Mouse (Mus musculus) Patski (cell line): ENCODE measurements around the gene Rbm20. TPM values are rescaled to one million over a fixed set of nuclear protein-coding genes. Genes with fewer than 3 reads are reported as not detected.
A peak's percentile ranks its signal among the peaks of the same experiment; 100 is the strongest.

Experiments used
- ATAC-seq: fragments of 100-300 bp; one replicate; pipeline ENCODE4 v1.8.0; 2021
- CTCF ChIA-PET: fragments of 350-600 bp; sonication (Branson Sonifier 250); formaldehyde crosslinking; loops from one replicate; lab custom pipeline; 2022; ENCODE audit warnings: inconsistent platforms; lab: Charles Lee
- POLR2A ChIA-PET: fragments of 350-600 bp; sonication (Branson Sonifier 250); formaldehyde crosslinking; loops from one replicate; lab custom pipeline; 2022; ENCODE audit warnings: antibody characterized with exemption, inconsistent platforms; lab: Charles Lee
- DNase-seq: peaks from one replicate; pipeline ENCODE4 v3.0.0-alpha.2; 2011; ENCODE audit warnings: low read depth, low spot score
- H3K27me3 ChIP-seq: fragments of 371-371 bp; one replicate; pipeline ENCODE4 v1.5.1; 2021
- CTCF ChIP-seq: fragments of 100-300 bp; IDR thresholded peaks from one replicate; pipeline ENCODE4 v1.5.1; 2021
- in situ Hi-C: fragments of 300-500 bp; cut with MboI; formaldehyde crosslinking; loops from 3 replicates; pipeline ENCODE4 v1.11.1; 2018; ENCODE audit warnings: low pct_unique_long_range_greater_than_20kb, mixed read lengths
- polyA plus RNA-seq: library from polyadenylated mRNA; unstranded; gene quantifications from one replicate; pipeline ENCODE4 v1.2.3, GENCODE M21; 2021

Gene Rbm20
- polyA plus RNA-seq, 1 experiment from 2014 or later, result 0.72 TPM

DNA sequence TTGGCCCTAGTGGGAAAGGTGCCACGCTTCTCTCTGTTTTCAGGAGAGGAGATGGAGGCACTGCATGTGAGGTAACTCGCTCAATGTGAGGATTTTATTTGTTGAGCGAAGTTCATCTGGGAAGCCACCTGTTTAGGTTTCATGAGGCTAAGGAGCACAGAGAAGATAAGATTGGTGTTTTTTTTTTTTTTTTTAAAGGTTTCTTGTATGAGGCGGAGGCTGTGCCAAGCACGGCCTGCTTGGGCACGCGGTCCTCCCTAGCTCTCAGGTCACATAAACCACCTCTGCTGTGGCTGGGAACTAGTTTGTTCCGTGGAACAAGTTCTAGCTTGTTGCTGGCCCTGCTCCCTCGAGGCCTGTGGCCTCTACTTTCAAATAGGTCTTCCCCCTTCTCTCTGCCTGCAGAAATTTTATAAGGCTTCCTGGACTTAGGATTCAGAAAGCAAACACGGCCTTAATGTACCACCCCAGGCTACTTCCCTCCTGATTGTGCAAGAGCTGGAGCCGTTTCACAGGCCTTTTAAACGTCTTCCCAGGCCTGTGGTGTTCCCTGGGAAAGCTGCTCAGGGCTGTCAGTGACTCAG is 217.5 kb downstream of the Rbm20 start:
- no peaks in the 10 kb centered on the region for H3K27me3 ChIP-seq
- POLR2A ChIA-PET, result interaction anchor here (0.6 to 1.0 kb wide), 2 partner anchors 15 to 123 kb away, joined by 3 read pairs; no protein-coding TSS in a partner anchor
- CTCF ChIA-PET, result interaction anchor here (1.3 to 1.9 kb wide), 2 partner anchors 8 to 27 kb away, joined by 4 to 5 read pairs; no protein-coding TSS in a partner anchor
- TF ChIP-seq CTCF, result no peak
- in situ Hi-C loops, result no loop called here
- no peak for DNase-seq
- peak; percentile 62 for ATAC-seq

- CTCF ChIA-PET, result interaction anchor here (1.6 kb wide), 1 partner anchor 21 kb away, joined by 3 read pairs; no protein-coding TSS in a partner anchor
- no peak for TF ChIP-seq CTCF
- in situ Hi-C loops, result no loop called here
- no peak for DNase-seq
- ATAC-seq, result no peak
- no peaks in the 10 kb centered on the region for H3K27me3 ChIP-seq
- POLR2A ChIA-PET, result no interaction called here
Measured at GRCm38 (mm10) chr19:53898046-53898445, 220.9 kb downstream of the Rbm20 start.

DNA sequence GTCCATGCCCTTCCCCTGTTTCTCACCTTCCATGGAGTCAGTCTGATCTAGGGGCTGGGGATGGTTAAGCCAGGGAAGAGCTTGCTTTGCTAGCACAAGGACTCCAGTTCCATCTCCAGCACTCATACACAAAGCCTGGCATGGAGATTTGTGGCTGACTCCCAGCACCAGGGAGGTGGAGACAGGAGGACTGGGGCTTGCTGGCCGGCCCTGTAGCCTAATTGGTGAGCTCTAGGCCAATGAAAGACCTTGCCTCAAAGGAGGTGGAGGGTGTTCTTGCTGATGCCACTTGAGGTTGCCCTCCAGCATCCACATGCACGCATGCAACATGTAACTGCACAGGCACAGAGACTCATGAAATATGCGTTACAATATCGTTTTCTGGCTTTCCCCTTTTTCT is 221.4 kb downstream of the Rbm20 start:
- no peak for ATAC-seq
- DNase-seq, result no peak
- in situ Hi-C loops, result no loop called here
- ChIA-PET POLR2A (no interaction called here), CTCF (interaction anchor here (1.4 to 1.6 kb wide), 2 partner anchors 22 to 57 kb away, joined by 3 read pairs; no protein-coding TSS in a partner anchor)
- no peaks in the 10 kb centered on the region for H3K27me3 ChIP-seq
- no peak for TF ChIP-seq CTCF

DNA sequence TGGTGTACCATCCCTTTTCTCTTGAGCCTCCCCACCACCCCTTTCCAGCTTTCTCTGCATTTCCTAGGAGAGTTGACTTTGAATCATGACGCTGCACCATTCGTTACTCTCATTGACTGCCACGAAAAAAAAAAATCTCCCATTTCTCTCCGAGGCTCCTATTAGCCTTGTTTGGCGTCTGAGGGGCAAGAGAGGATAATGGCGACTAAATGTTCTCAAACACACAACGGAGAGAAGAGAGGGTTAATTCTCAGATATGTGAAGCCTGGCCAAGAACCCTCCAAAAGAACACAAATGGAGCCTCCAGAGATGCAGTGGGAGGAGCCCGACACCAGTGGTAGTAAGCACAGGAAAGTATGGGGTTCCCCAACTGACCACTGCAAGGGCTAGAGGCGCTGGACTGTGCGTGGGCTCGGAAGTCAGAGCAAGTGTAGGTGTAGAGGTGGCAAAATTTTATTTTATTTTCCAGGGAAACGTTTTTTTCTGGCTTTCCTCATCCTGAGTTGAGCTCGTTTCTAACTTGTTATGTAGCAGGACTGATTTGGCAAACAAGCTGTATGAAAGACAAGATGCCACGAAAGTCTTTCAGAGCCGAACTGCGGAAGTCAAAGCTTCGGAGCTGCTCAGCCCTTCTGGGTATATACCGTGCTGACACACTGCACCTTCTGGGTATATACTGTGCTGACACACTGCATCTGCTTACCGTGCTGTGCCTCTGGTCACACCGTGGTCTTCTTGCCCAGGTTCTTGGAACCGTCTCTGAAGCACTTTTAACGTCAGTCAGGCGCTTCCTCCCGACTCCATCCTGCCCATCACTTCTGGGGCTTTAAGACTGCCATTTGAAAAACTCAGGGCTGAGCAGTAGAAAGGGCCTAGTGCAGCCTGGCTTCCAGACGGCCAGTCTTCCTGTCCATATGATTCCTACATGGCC is 222.1 kb downstream of the Rbm20 start:
- CTCF ChIA-PET, result interaction anchor here (0.7 to 1.6 kb wide), 3 partner anchors 9 to 57 kb away, joined by 3 read pairs; no protein-coding TSS in a partner anchor
- in situ Hi-C loops, result no loop called here

GRCm38 (mm10) chr19:53899941-53900610 is 223.0 kb downstream of the Rbm20 start:
- POLR2A ChIA-PET, result no interaction called here
- CTCF ChIA-PET, result interaction anchor here (0.7 to 1.4 kb wide), 2 partner anchors 10 to 58 kb away, joined by 3 read pairs; no protein-coding TSS in a partner anchor
- no peak for TF ChIP-seq CTCF
- DNase-seq (no peak), ATAC-seq (no peak)
- H3K27me3 ChIP-seq, result no peaks in the 10 kb centered on the region
- in situ Hi-C loops, result no loop called here

More for the DNA sequence above, 222.1 kb downstream of the Rbm20 start:
- TF ChIP-seq CTCF, result no peak
- ATAC-seq (no peak), DNase-seq (no peak)
- POLR2A ChIA-PET, result no interaction called here
- H3K27me3 ChIP-seq, result no peaks in the 10 kb centered on the region

DNA sequence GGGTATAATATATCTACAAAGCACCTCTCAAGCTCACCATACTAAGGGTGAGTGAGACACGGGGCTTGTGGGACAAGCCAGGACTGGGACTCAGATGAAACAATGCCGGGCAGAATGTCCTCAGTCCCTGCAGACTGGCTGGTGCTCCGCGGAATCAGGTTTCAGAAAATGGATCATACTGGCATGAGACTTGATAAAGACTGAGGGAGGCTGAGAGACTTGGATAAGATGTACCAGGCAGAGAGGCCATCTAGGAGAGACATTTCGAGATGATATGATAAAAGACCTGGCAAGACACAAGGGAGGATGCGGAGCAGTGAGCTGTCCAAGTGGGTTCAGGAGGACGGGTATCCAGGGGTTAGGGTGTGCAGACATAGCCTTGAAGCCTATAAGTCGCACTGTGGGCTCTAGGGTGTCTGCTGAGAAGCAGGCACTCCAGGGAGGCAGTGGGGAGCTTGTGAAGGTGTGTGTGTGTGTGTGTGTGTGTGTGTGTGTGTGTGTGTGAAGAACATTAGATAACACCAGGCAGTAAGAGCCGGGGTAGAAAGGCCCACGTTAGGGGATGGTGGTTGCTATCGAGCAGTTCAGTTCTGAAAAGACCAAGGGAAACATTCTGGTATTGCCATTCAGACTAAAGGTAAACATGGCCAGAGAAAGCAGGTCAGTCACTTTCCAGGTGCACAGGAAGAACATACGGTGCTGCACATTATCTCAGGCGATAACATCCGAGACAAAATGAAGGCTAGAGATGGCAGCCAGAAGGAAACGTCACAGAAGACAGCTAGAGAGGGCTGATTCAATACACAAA is 225.0 kb downstream of the Rbm20 start:
- H3K27me3 ChIP-seq, result no peaks in the 10 kb centered on the region
- ChIA-PET POLR2A (interaction anchor here (0.6 to 1.3 kb wide), 5 partner anchors 17 to 120 kb away, joined by 3 to 4 read pairs (median 3); no protein-coding TSS in a partner anchor), CTCF (interaction anchor here (1.0 kb wide), 1 partner anchor 106 kb away, joined by 3 read pairs; no protein-coding TSS in a partner anchor)
- ATAC-seq (no peak), DNase-seq (no peak)
- in situ Hi-C loops, result no loop called here
- no peak for TF ChIP-seq CTCF

- peak; percentile 98 for ATAC-seq
- CTCF ChIA-PET, result interaction anchor here (1.0 kb wide), 2 partner anchors 25 to 106 kb away, joined by 3 read pairs; no protein-coding TSS in a partner anchor
- POLR2A ChIA-PET, result interaction anchor here (0.6 to 1.3 kb wide), 5 partner anchors 18 to 121 kb away, joined by 3 to 4 read pairs (median 3); no protein-coding TSS in a partner anchor
- peak; percentile 78 for DNase-seq
- H3K27me3 ChIP-seq, result no peaks in the 10 kb centered on the region
- in situ Hi-C loops, result no loop called here
- TF ChIP-seq CTCF, result no peak
Measured at GRCm38 (mm10) chr19:53902739-53903487, 225.8 kb downstream of the Rbm20 start.

GRCm38 (mm10) chr19:53903507-53904321 is 226.6 kb downstream of the Rbm20 start:
- peak; percentile 61 for ATAC-seq
- CTCF ChIA-PET, result interaction anchor here (0.6 to 1.0 kb wide), 2 partner anchors 11 to 26 kb away, joined by 3 read pairs; no protein-coding TSS in a partner anchor
- peak; percentile 82 for TF ChIP-seq CTCF

More at GRCm38 (mm10) chr19:53903507-53904321, 226.6 kb downstream of the Rbm20 start:
- POLR2A ChIA-PET, result interaction anchor here (1.0 to 1.4 kb wide), 4 partner anchors 73 to 129 kb away, joined by 3 to 4 read pairs (median 3); no protein-coding TSS in a partner anchor
- DNase-seq, result no peak
- H3K27me3 ChIP-seq, result no peaks in the 10 kb centered on the region
- in situ Hi-C loops, result no loop called here
